Mouse (Mus musculus): Measurements from ENCODE around the gene Pcsk2.

GRCm38 (mm10) chr2:143536485-143536884, 9.5 kb upstream of the Pcsk2 start:
- no peak for TF ChIP-seq GATA1 (IDR thresholded peaks at IDR 0.05; ENCODE audit: borderline replicate concordance, low read length)
- no peak for TF ChIP-seq FLI1 (IDR thresholded peaks at IDR 0.05; ENCODE audit: low read length)

Data from megakaryocyte, embryonic 14.5 days (primary cell).